Mouse (Mus musculus) liver, postnatal 0 days (tissue): ENCODE measurements around the gene Txlng.

Experiments used
- CTCF ChIP-seq: sonication (generic); IDR thresholded peaks from 2 replicates; pipeline ENCODE4 v1.5.1; 2016; ENCODE audit warnings: antibody characterized with exemption, low read depth
- EP300 ChIP-seq: IDR thresholded peaks from 2 replicates; pipeline ENCODE4 v1.6.1; 2016; ENCODE audit warnings: antibody characterized with exemption, low read depth, mild to moderate bottlenecking

DNA sequence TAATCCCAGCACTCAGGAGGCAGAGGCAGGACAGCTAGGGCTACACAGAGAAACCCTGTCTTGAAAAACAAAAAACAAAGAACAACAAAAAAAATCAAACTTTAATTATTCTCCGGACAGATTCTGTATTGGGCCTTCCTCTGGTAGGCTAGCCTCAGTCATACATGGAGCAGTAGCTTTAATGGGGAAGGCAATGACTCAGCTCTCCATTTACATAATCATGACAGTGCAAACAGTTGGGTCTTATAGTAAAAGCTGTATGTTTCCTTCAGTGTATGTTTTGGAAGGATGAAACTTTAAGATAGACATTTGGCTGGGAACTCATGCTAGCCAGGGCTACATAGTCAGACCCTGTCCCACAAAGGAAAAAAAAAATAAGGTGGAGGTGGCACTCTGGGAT lies 19.4 kb upstream of the Txlng start:
- TF ChIP-seq CTCF (no peak), EP300 (no peak)
